Mouse (Mus musculus): ENCODE data around the gene Zfp618.
A peak's percentile ranks its signal among the peaks of the same experiment; 100 is the strongest.

Zfp618 gene

DNA sequence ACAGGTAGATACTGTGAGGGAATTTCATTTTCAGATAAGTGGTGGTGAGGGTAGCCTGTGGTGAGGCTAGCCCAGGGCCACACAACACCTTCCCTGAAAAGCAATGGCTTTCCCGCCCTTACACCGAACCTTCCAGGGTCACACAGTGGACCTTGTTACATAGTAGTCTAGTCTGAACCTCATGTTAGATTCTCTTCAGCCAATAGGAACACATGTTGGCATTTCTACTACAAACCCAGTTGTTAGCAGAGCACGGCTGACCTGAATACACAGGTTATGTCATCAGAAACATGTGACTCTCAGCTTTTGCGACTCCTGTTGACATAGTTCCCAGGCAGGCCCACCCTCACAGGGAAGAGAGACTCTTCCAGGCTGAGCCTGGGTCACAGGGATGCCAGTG lies 33.9 kb downstream of the Zfp618 start:
- DNase-seq: no peak

DNA sequence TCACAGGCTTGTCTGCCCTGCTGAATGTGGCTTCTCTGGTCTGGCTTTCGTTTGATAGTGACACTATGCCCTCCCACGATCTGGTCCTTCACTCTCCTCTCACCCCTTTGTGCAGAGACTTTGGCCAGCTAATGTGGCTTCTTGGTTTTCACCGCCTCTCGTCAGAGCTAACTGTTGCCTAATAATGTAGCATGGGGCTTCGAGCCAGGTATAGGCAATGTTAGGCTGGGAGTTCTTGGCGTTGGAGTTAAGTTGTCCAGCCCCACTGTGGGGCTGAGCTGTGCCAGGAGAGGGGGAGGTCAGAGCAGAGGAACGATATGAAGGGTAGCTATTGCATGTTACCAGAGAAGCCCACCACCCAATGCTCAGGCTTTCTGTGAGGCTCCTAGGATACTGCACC lies 34.5 kb downstream of the Zfp618 start:
- DNase-seq: no peak

DNA sequence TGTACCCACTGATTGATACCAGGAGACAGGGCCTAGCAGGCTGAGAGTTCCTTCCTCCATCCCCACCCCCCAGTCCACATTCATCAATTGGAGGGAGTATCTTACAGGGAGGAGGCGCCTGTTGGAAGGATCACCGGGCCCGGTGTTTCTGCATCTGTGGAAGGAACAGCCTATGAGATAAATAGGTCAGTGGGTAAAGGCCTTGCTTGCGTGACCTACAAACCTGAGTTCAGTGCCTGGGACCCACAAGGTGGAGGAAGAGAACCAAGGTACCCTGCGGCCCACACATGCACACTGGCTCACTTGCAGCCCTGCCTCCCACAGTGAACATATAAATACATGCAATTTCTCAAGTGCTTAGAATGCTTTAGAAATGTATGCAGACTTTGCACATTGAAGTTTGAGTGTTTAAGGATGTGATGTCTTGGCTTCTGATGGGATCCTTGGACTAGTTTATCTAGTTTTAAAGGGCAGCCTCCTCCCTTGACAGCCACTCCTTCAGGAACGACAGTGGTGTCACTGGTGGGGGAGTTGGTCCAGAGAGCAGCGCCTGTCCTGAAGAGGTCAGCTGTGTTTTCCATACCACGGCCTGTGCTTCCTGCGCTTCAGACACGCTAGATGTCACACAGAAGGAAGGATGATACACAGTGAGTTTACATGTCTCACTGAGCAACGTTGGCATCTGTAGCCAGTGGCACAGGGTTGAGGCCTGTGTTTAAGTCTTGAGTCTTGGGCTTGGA lies 35.1 kb downstream of the Zfp618 start:
- no peak for DNase-seq

DNA sequence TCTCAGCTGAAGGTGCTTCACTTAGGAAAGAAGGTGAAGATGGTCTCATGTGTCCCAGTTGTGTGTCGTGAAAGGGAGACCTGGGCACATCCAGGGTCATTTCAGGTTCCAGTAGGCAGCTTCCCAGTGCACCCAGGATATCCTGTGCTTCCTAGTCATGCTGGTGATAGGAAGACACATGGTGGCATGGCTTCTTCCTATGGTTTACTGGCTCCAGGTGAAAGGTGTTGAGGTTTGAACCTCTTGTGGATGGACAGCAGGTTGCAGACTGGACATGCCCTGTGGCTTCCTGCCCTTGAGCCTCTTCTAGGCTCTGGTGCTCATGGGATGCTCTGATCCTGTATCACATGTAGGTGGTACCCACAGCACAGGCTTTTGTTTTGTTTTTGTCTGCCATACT lies 37.0 kb downstream of the Zfp618 start:
- DNase-seq: no peak

DNA sequence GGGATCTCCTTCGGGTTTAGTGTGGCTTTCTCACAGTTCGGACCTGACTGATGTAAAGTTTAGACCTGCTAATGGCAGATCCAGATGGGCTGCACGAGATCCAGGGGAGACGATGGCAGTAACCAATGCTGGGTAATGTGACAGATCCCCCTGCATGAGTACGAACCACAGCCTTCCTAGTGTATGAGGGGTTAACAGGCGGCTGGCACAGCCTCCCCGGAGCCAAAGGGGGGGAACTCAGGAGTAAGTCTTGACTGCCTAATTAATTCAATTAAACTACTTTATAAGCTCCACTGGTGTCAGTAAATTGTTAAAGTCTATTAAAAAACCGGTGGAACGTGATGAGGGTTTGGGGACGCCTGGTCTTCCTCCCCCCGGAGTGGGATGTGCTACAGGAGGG lies 39.1 kb downstream of the Zfp618 start:
- DNase-seq: no peak

DNA sequence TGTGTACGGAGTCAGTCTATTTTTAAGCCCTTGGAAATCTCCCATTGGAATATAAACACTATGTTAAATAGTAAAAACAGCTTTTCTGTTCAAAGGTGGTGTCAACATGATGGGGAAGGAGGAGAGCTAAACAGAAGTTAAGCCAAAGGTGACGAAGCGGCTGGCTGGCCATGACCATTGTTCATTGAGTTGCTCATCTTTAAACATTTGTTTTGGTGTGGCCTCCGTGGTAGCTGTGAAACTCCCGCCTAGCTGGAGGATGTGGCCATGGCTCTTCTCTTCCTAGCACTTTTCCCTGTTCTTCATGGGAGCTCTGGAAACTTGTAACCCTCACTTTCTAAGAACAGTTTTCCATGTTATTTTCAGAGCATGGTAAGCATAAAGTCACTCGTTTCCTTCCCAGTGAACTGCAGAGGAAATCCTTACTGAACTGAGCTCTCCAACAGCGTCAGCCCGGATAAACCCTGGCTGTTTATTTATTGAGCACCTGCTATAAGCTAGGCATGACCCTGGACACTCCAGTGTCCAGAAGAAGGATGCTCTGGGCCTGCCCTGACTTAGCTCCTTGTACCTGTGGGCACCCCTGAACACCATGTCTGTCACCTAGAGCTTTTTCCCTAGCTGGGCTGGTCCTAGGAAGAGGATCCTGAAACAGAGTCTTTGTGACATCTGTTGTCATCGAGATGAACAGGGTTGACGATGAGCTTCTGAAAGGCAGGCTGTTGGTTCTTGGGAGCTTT lies 40.2 kb downstream of the Zfp618 start:
- no peak for DNase-seq

DNA sequence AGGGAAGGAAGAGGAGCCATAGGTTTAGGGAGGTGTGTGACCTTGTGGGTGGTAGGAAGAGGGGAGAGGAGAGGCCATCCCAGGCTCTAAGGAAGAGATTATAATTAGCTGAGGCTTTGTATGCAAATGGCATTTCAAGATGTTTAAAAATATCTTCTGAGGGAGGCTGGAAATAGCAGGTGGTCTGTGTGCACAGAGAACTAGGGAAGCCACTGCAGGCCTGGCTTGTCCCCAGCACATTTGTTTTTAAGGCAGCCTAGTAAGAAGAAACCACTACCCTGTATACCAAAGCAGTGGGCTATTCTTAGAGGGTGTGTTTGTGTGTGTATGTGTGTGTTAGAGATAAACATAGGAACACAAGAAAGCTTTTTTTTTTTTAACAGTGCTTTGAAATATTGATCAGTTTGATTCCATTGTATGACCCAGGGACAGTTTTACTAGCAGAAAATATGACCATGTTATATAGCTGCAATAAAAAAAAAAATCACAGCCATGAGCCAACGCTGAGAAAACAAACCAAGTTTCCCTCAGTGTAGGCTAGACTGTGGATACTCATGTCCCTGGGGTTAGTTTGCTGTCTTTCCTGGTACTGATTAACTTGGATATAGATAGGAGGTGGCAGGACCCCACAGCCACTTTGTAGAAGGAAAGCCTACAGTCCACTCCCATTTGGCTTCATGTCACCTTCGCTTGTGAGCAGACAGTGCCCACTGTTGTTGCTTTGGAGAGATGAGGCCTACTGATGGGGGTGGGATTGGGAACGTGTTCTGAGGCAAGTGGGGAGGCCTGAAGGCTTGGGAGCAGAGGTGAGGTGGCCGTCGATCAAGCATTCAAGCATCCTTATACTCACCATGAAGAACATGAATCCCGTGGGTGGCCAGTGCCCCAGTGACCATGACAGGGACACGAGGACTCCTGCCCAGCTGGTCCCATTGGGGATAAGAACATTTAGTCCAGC lies 41.1 kb downstream of the Zfp618 start:
- no peak for DNase-seq

DNA sequence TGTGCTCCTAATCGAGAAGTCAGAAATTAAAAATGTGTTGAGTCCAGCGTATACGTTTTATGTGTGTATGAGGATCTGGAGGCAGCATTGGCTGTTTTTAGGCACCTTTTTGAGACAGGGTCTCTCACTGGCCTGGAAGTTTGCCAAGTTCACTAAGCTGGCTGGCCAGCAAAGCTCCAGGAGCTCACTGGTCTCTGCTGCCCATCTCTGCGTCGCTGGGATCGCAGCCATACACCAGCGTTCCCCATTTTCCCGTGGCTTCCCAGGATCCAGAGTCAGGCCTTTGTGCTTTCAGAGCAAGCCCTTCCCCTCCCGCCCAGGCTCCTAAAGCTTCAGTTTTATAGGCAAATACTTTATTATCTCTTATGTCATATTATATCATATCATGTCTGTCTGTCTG lies 42.8 kb downstream of the Zfp618 start:
- peak in 1 of 2 experiments; percentile 19 for DNase-seq

DNA sequence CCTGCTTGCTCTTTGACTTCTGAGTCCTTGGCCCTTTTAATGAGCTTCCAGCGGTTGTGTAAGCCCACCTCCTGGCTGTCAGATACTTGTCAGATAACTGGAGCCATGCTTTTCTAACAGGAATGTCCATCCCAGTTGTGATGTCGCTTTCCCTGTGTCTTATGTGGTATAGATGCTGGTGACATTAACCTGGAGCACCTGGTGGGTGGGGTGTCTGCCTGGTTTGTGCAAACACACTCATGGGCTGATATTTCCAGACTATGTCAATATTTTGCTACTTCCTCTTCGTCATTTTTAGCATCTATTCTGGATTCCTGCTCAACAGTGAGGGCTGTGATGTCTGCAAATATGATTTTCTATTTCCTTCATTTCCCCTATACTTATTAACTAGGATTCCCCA lies 43.4 kb downstream of the Zfp618 start:
- DNase-seq: no peak

DNA sequence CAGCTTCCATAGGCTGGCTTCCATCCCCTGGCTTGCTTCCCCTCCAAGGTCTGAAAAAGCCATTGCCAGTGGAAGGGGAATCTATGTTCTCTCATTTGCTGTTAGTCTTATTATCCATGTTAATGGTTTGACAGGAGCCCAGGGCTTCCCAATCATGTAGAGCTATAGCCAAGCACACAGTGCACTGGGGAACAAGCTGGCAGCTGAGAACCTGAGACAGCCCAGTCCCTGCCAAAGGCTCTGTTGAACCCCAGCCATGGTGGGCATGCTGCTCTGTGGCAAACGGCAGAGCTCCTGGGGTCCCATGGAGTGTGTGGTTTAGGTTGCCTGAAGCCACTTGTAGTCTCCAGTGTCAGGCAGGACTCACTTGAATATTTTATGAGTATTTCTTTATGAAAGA lies 44.4 kb downstream of the Zfp618 start:
- DNase-seq: peak; percentile 73 to 84

DNA sequence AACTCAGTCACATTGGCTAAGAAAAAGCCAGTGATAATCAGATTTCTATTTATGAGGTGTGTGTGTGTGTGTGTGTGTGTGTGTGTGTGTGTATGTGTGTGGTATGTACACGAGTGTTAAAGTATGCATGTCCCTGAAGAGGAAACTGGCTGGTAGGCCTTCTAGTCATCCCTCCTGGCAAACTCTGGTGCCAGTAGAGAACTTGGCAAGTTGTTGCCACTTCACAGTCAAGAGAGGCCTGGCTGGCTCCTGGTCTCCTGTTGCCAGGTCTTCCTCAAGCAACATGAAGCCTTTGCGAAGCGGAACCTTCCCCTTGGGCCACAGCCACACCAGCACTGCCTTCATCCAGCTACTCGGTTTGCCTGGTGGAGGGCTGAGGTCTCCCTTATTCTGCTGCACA lies 44.9 kb downstream of the Zfp618 start:
- peak; percentile 80 to 88 for DNase-seq

DNA sequence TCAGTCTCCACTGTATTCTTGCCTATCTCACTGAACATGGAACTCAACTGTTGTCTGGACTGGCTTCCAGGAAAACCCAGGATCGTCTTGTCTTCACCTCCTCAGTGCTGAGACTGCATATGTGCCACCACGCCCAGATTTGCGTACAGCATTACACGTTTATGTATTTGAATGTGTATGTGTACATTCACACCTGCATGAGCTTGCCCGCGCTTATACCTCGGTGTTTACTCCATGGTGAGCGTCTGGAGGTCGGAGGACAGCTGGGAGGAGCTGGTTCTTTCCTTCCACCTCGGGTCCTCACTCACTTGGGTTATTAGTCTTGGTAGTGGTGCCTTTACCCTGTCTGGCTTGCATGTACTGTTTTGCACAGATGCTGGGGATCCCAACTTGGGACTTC lies 53.2 kb downstream of the Zfp618 start:
- no peak for DNase-seq

DNA sequence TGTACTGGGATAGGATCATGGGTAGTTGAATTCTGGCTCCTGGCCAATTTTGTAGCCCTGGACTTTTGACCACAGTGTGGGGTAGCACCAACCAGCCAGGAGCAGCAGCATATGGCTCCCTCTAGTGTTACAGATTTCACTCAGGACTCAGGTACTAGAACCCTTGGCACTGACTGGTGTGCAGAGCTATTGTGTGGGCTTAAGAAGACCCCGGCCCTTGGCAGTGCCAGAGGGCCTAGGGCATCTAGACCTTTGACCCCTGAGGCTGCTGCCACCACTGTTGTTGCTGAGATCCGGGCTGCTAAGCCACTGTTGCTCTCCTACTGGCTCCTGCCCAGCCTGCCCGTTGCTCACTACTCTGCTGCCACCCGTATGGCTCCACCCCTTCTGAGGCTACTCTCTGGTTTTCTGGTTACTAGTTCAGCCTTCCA lies 54.1 kb downstream of the Zfp618 start:
- peak in 1 of 2 experiments; percentile 45 for DNase-seq

DNA sequence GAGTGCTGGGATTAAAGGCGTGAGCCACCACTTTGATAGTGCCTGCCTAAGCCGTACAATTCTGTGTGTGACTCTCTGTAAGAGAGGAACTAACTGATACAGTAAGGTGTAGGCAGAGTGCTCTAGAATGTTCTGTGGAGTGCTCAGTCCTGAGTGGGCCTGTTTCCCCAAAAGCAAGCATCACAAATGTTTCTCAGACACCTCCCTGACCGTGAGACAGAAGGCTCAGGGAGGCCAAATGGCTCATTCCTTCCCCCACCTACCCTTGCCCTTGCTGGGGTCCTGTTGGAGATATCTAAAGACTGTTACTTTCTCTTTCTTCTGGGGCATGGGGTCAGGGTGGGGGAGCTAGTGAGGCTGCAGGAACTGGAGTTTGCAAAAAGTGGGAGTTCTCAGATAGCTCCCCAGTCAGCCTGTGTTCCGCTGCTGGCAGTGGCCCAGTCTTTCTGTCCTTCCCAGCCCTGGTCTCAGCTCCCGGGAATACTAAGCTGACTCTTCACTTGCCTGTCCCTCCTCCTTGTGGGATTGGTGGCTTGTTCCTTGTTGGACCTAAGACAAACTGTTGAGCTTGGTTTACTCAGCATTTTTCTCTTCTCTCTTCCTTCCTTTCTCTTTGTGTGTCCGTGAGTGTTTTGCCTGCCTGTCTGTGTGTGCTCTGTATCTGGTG lies 55.8 kb downstream of the Zfp618 start:
- DNase-seq: no peak

DNA sequence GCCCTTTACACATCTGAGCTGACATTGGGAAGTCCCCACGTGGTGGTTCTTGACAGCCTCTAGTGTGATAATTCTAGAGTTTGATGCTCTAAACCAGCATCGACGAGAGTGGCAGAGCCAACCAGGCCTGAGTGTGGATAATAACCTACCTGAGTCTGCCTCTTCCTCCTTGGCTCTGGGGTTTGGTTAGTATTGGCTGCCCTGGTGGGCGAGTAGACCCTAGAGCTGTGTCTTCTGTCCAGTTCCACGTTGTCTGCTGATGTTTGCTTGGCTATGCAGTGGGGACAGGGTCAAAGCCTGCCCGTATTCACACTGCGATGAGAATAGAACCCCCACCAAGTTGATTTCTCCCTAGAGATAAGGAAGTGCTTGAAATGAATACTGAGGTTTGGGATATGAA lies 58.1 kb downstream of the Zfp618 start:
- no peak for DNase-seq

DNA sequence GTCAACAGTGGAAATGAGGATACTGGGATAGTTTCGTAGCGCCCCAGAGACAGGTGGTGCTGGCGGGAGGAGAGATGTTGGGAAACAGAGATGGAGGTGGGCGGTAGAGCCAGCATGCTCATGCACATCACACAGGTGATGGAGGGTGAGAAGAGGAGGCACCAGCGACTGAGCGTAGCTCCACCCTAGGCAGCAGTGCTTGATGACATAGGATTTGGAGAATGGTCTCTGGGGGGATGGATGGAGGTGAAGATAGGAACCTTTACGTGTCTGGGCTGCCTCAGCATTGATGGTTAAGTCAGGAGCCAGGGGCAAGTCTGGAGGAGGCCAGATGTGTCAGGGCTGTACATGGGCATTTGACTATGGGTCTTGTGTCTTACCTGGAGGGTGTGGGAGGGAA lies 58.7 kb downstream of the Zfp618 start:
- no peak for DNase-seq

DNA sequence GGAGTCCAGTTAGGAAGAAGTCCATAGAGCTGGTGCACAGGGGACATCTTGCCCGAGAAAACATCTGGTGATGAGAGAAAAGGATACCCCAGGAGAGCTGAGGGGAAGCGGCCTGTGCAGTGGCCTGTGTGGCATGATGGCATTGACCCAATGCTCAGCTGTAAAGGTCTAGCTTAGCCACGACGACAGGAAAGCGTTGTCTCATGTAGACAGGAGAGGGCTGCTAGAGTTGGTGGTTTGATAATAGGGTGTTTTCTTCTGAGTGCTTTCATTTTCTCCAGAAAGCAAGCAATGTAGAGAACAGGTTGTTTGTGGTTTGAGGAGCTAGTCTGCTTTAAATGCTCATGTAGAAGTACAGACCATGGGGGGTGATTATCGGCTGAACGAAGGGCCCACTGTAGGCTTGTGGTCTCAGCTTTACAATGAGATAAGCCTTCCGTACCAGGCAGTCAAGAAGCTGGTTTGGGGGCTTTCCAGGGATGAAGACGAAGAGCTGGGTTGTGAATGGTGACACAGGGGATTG lies 59.4 kb downstream of the Zfp618 start:
- DNase-seq: no peak

DNA sequence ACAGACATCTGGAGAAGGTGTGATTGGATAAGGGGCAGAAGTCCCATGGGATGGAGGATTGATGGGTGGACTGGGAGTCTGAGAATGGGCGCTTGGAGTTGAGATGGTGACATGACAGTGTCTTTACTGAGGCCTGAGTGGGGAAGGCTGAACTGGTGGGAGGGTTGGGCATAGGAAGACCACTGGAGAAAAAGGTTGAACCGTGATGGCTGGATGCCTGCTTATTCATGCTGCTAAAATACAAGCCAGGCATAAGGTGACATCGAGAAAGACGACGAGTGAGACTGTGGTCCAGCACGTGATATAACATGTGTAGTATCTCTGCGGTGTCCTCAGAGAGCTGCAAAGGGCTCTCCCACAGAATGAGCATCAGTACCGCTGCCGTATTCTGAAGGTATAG lies 59.9 kb downstream of the Zfp618 start:
- DNase-seq: no peak

DNA sequence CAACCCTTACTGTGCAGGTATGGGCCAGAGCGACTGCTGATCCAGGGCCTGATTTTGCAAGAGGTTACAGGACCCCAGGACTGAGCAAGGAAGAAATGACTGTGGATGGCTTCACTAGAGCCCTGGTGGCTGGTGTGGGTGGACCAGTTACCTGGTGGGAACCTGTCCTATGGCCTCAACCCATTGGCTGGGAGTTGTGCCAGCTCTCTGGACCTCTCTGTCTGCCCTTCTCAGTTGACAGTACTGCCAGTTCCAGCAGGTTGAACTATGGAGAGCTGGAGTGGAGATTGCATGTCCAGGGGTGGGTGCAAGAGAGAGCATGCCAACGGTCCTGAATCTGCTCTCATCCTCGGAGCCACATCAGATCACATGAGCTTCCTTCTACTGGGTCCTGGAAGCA lies 60.9 kb downstream of the Zfp618 start:
- DNase-seq: no peak

DNA sequence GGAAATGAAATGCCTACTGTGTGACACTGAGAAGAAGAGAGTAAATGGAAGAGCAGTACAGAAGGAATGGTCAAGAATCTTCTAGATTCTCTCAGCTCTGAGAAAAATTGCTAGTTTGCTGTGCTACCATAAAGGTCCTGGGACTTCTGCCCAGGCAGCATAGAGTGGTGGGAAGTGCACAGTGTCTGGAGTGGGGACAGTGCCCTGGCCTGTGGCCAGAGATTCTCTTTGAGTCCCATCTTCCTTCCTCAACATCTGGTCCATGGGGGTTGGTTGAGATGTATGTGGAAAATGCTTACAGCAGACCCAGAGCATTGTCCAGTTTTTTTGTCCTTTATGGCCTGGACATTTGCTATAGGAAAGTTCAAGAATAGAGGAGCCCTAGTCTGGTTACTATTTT lies 62.1 kb downstream of the Zfp618 start:
- DNase-seq: no peak

DNA sequence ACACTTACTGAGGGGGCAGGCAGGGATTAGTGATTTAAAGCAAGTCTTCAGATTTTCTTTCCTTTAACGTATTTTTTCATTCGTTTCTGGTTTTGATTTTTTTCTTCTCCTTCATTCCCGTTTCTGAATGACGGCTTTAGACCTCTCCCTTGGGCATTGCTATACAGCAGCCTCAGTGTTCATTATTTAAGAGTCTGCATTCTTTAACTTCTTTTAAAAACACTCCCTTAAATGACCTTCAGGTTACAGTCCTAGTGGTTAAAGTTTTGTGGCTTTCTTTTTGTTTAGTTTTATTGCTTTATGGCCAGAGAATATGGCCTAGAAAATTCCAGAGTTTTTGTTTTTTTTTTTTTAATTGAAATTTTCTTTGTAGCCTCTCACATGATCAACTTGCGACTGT lies 64.8 kb downstream of the Zfp618 start:
- DNase-seq: no peak

DNA sequence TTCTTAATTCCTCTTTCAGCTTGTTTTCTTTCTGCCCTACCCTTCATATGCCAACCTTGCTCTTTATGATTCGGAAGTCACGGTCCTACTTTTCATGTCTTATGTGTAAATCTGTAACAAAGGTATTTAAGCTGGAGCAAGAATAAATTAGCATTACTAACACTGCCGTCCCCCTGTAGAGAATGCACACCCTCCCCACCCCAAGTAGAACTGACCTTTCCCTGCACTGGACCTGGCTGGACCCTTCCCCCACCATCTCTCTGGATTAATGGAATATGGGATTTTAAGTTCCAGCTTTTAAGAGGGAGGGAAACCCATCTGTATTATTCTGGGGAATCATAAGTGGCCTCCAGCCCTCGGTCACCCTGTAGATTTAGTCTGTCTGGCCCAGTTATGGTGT lies 65.9 kb downstream of the Zfp618 start:
- DNase-seq: no peak

DNA sequence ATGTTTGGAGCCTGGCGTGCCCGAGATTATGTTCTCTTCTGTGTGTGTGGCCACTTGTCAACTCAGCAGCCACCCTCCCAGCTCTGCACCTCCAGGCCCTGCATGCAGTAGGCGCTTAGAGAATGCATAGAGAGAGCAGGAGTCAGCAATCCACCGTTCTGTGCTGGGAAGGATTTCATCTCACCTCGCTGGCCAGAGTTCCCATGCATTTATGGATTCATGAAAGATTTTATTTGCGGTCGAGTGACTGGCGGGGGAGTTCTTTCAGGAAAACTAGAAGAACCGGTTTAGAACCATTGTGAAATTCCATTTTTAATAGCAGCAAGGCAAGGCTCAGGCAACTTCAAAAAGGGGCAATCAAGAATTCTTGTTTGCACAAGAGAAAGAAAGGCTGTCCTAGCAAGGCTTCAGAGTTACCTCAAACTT lies 67.2 kb downstream of the Zfp618 start:
- no peak for DNase-seq

Data from cerebellum, postnatal 14 days (tissue).